Mouse (Mus musculus) hindbrain, embryonic 14.5 days (tissue): Measurements from ENCODE around the gene Dmrtb1. TPM values are rescaled to one million over a fixed set of nuclear protein-coding genes. Genes with fewer than 3 reads are reported as not detected.

Experiments
- ATAC-seq: fragments of 200-750 bp; cut with Nextera tagmentation; 2 replicates; pipeline ENCODE4 v1.8.0; 2017; ENCODE audit warnings: moderate number of reproducible peaks, mild to moderate bottlenecking, moderate TSS enrichment, moderate library complexity; ENCODE audit not compliant: low FRiP score
- DNase-seq: peaks from one replicate; pipeline ENCODE4 v3.0.0-alpha.2; 2015; ENCODE audit warnings: low spot score
- H3K27ac ChIP-seq: fragments of 300-500 bp; sonication (generic); 2 replicates; pipeline ENCODE4 v1.5.1; 2014; ENCODE audit warnings: mild to moderate bottlenecking, moderate library complexity
- H3K27me3 ChIP-seq: fragments of 300-500 bp; sonication (generic); 2 replicates; pipeline ENCODE4 v1.6.1; 2014; ENCODE audit warnings: mild to moderate bottlenecking, low read length, mixed read lengths; ENCODE audit not compliant: control insufficient read depth, insufficient read depth
- H3K36me3 ChIP-seq: fragments of 300-500 bp; sonication (generic); replicated peaks from 2 replicates; pipeline ENCODE4 v1.6.1; 2014; ENCODE audit not compliant: control insufficient read depth, insufficient read depth
- H3K4me1 ChIP-seq: fragments of 300-500 bp; sonication (generic); replicated peaks from 2 replicates; pipeline ENCODE4 v1.6.1; 2014; ENCODE audit warnings: antibody characterized with exemption, low read length, mixed read lengths; ENCODE audit not compliant: control insufficient read depth, insufficient read depth
- H3K4me2 ChIP-seq: fragments of 300-500 bp; sonication (generic); replicated peaks from 2 replicates; pipeline ENCODE4 v1.6.1; 2014; ENCODE audit warnings: mild to moderate bottlenecking, moderate library complexity
- H3K4me3 ChIP-seq: fragments of 300-500 bp; sonication (generic); replicated peaks from 2 replicates; pipeline ENCODE4 v1.5.1; 2014; ENCODE audit warnings: mild to moderate bottlenecking, low read length
- H3K9ac ChIP-seq: fragments of 300-500 bp; sonication (generic); 2 replicates; pipeline ENCODE4 v1.6.1; 2014
- H3K9me3 ChIP-seq: fragments of 300-500 bp; sonication (generic); 2 replicates; pipeline ENCODE4 v1.6.1; 2016; ENCODE audit warnings: low read length; ENCODE audit not compliant: control insufficient read depth
- WGBS: fragments of 180-500 bp; shearing (Covaris S2); extraction: QIAGEN DNeasy Blood & Tissue Kit; methylation state at CpG from one replicate; pipeline ENCODE4 v1.1.7; 2014; 5-methylcytosine and 5-hydroxymethylcytosine counted together
- polyA plus RNA-seq: library from polyadenylated mRNA; unstranded; fragments of >200 nt; fragmentation: Nextera tagmentation; extraction: Ambion mirVana; gene quantifications from 2 replicates; pipeline ENCODE4 v1.2.1, GENCODE M21; 2014

Dmrtb1 gene
- polyA plus RNA-seq, 1 experiment from 2014 or later: 7.6 TPM

GRCm38 (mm10) chr4:107688213-107688612 is 4.2 kb upstream of the Dmrtb1 start:
- 7% methylated on average over 11 of the region's 11 CpGs for WGBS
- Histone ChIP-seq H3K27ac (no peak overlapping the region), H3K9ac (0 out of 2 replicates have a peak overlapping the region, but pooled peaks have one; percentile 16), H3K4me2 (no peak overlapping the region), H3K27me3 (no peaks in the 10 kb centered on the region; the same call in 1 of the 2 replicates), H3K36me3 (no peaks in the 10 kb centered on the region), H3K4me3 (no peak overlapping the region), H3K4me1 (0 out of 2 replicates have a peak, but pooled peaks cover 2% of the 10 kb centered on the region), H3K9me3 (no peaks in the 10 kb centered on the region)
- ATAC-seq: no peak
- DNase-seq: no peak

DNA sequence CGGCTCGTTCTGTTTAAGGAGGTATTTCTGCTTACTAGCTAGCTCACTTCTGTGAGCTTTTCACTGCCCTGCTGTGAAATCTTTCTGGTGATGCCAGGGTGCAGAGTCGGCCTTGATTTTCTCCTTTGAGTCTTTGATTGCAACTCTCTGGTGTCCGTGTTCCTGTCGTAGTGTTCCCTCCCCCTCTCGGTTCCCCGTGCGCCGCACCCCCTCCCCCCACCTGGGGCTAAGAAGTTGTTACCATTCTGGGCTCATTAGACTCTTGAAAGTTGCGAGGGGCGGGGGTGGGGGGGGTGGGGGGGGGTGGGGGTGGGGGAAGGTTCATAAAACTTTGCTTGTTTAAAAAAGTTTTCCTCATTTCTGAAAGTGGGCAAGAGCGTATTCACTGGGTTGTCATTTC is 3.1 kb upstream of the Dmrtb1 start:
- DNase-seq (no peak), ATAC-seq (no peak)
- no peak overlapping the region for H3K4me3 ChIP-seq
- no peak overlapping the region for H3K4me2 ChIP-seq
- H3K4me1 ChIP-seq: 0 out of 2 replicates have a peak, but pooled peaks cover 2% of the 10 kb centered on the region
- H3K27me3 ChIP-seq: no peaks in the 10 kb centered on the region; the same call in 1 of the 2 replicates
- H3K36me3 ChIP-seq: no peaks in the 10 kb centered on the region
- H3K9ac ChIP-seq: no peak overlapping the region
- H3K9me3 ChIP-seq: no peaks in the 10 kb centered on the region
- no peak overlapping the region for H3K27ac ChIP-seq
- WGBS: 49% methylated on average over 12 of the region's 12 CpGs

DNA sequence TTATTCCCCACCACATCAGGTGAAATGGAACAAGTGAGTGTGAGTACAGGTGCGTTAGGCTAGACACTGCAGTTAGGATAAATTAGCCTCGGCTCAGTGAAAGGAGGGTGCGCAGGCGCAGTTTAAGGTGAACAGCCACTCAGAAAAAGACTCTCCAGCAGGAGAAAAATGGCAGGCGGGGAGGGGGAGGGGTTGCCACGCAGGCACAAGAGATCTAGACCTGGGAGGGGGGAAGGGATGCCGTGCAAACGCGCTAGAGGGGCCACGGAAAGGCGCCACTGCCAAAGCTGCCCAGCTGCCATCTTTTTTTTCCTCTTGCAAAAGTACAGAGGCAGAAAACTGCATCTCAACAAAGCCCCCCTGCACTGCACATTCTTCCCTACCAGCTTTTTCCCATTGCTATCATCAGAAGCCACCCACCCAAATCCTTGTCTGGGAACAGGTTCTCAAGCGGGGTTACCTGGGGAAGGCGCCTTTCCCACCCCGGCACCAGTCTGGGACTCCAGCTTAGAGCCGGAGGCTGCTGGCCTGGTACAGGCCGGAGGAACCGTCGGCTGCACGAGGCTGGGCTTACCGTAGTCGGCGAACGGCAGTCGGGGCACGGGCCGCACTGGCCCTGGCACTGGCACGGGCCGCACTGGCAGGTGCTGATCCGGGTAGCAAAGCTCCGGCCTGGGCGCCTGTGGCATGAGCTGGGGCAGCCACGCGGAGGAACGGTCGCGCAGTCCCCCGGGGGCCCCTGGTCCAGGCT is 849 bp downstream of the Dmrtb1 start:
- peaks cover 25% of the 10 kb centered on the region for H3K4me1 ChIP-seq
- no peaks in the 10 kb centered on the region for H3K36me3 ChIP-seq
- DNase-seq (no peak), ATAC-seq (no peak)
- 91% methylated on average over 37 of the region's 37 CpGs for WGBS
- no peaks in the 10 kb centered on the region for H3K9me3 ChIP-seq
- H3K4me2 ChIP-seq: no peak overlapping the region
- H3K4me3 ChIP-seq: no peak overlapping the region
- no peak overlapping the region for H3K9ac ChIP-seq
- H3K27ac ChIP-seq: no peak overlapping the region
- H3K27me3 ChIP-seq: no peaks in the 10 kb centered on the region; the same call in 1 of the 2 replicates

- Histone ChIP-seq H3K4me1 (peaks cover 25% of the 10 kb centered on the region), H3K36me3 (no peaks in the 10 kb centered on the region), H3K27ac (peak overlapping the region; percentile 56), H3K9me3 (no peaks in the 10 kb centered on the region), H3K9ac (peak overlapping the region; percentile 43; the same call in 1 of the 2 replicates), H3K4me3 (no peak overlapping the region), H3K4me2 (peak overlapping the region; percentile 41; the same call in 1 of the 2 replicates), H3K27me3 (no peaks in the 10 kb centered on the region; the same call in 1 of the 2 replicates)
- DNase-seq: no peak
- WGBS: 23% methylated on average over 9 of the region's 9 CpGs
- ATAC-seq: peak; percentile 49
These were observed 2.8 kb downstream of the Dmrtb1 start for GRCm38 (mm10) chr4:107681099-107681849.

GRCm38 (mm10) chr4:107680311-107681098 is 3.5 kb downstream of the Dmrtb1 start:
- 13% methylated on average over 15 of the region's 15 CpGs for WGBS

DNA sequence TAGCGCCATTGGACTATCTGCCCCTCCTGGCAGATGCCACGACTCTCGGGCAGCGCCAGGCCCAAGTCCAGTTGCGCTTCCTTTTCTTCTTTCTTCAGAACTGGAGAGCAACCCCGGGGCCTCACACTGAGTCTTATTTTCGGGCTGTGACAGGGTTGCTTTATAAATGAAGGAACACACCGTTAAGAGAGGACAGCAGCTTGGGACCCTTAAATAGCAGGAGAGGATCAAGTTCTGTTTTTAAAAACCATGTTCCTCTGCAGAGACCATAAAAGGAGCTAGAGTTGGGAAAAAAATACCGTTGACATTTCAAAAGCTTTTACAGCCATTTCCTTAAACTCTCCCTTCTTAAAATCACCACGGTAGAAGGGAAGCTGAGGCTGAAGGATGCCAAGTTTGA is 8.4 kb downstream of the Dmrtb1 start:
- ATAC-seq (no peak), DNase-seq (no peak)
- H3K36me3 ChIP-seq: no peaks in the 10 kb centered on the region
- no peak overlapping the region for H3K4me3 ChIP-seq
- no peak overlapping the region for H3K9ac ChIP-seq
- WGBS: 64% methylated on average over 10 of the region's 10 CpGs
- no peaks in the 10 kb centered on the region for H3K9me3 ChIP-seq
- no peak overlapping the region for H3K4me2 ChIP-seq
- no peaks in the 10 kb centered on the region for H3K27me3 ChIP-seq
- peaks cover 17% of the 10 kb centered on the region for H3K4me1 ChIP-seq
- H3K27ac ChIP-seq: no peak overlapping the region

More at GRCm38 (mm10) chr4:107680311-107681098, 3.5 kb downstream of the Dmrtb1 start:
- Histone ChIP-seq H3K9ac (peak overlapping the region; percentile 43), H3K27me3 (no peaks in the 10 kb centered on the region; the same call in 1 of the 2 replicates), H3K27ac (peak overlapping the region; percentile 56), H3K4me2 (peak overlapping the region; percentile 41), H3K9me3 (no peaks in the 10 kb centered on the region), H3K4me3 (peak overlapping the region; percentile 13; the same call in 1 of the 2 replicates), H3K4me1 (peaks cover 25% of the 10 kb centered on the region), H3K36me3 (no peaks in the 10 kb centered on the region)
- ATAC-seq (peak; percentile 74), DNase-seq (peak; percentile 47)

- H3K27ac ChIP-seq: peak overlapping the region; percentile 90; the same call in 1 of the 2 replicates
- H3K9me3 ChIP-seq: no peaks in the 10 kb centered on the region
- no peak overlapping the region for H3K9ac ChIP-seq
- no peaks in the 10 kb centered on the region for H3K27me3 ChIP-seq
- ATAC-seq (no peak; the same call in 1 of the 2 replicates), DNase-seq (no peak)
- no peak overlapping the region for H3K4me3 ChIP-seq
- H3K4me2 ChIP-seq: peak overlapping the region; percentile 43
- H3K4me1 ChIP-seq: peaks cover 4% of the 10 kb centered on the region
- 33% methylated on average over 5 of the region's 5 CpGs for WGBS
- H3K36me3 ChIP-seq: no peaks in the 10 kb centered on the region
These were observed 9.7 kb downstream of the Dmrtb1 start for GRCm38 (mm10) chr4:107674322-107674644.

DNA sequence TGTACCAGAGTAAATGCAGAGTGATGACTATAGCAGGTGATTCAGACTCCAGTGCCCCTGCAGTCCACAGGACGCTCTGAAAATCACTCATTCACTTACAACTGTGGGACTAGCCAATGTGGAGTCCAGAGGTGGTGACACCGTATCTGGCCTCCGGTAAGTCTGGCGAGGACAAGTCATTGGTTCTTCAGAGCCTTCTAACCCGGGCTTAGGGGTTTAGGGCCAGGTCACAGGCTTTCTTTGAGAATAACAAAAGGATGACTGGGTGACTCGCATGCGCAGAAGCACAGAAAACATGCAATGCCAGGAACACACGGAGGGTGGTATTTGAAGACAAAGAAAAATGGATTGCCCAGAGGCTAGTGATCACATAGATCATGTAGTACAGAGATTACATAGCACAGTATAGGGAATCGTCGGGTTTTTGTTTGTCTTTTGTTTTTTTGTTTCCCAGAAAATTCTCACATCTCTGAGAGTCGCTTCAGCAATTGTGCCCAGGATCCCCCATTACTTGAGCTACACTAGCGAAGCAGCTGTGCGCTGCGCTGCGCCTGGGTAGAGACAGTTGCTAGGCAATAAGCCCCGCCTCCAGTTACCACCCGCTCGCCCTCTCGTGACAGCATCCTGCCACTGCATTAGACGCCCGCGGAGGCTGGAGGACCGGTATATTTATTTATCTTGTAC is 10.2 kb downstream of the Dmrtb1 start:
- ATAC-seq (peak; percentile 92), DNase-seq (peak; percentile 94)
- Histone ChIP-seq H3K9me3 (no peaks in the 10 kb centered on the region), H3K4me1 (peaks cover 4% of the 10 kb centered on the region), H3K4me2 (peak overlapping the region; percentile 43), H3K9ac (peak overlapping the region; percentile 37), H3K27me3 (no peaks in the 10 kb centered on the region), H3K27ac (peak overlapping the region; percentile 90), H3K4me3 (peak overlapping the region; percentile 3; the same call in 1 of the 2 replicates), H3K36me3 (no peaks in the 10 kb centered on the region)
- WGBS: 5% methylated on average over 23 of the region's 23 CpGs
